Mouse (Mus musculus) C2C12 (cell line): ENCODE data around the gene Frem3.

Experiments
- CEBPB ChIP-seq: IDR thresholded peaks from one replicate; pipeline ENCODE4 v1.6.1; 2011; ENCODE audit warnings: low read depth, mild to moderate bottlenecking, control low read depth, moderate library complexity
- CTCF ChIP-seq: IDR thresholded peaks from one replicate; pipeline ENCODE4 v1.5.1; 2011; ENCODE audit not compliant: control insufficient read depth, insufficient read depth, insufficient read length

- TF ChIP-seq CTCF (no peak), CEBPB (no peak)
Measured at GRCm38 (mm10) chr8:80579038-80579437, 31.8 kb upstream of the Frem3 start.
